51 mouse cellular contexts compared by ENCODE assay signal in genomic region chr2:144069663-144070062, GRCm38 (mm10). TPM values are rescaled to one million over a fixed set of nuclear protein-coding genes. Genes with fewer than 3 reads are reported as not detected.
"Had no signal": no experiment of that assay in that cellular context is flagged by ENCODE, and none has a peak within 500 bp of the region (broad histone marks: within the 10 kb centered on the region; RNA-seq: fewer than 3 reads in every experiment).

No protein-coding gene starts in this region.

- H3K4me3 ChIP-seq: heart, embryonic 10.5 days; heart, embryonic 12.5 days; heart, embryonic 13.5 days; heart, embryonic 15.5 days; hindbrain, embryonic 10.5 days; hindbrain, embryonic 13.5 days; hindbrain, embryonic 15.5 days; intestine, embryonic 15.5 days; kidney, embryonic 15.5 days; layer of hippocampus, adult 2 months; left cerebral cortex, adult 2 months had no signal

- H3K9ac ChIP-seq: heart, embryonic 12.5 days; heart, embryonic 13.5 days; heart, embryonic 15.5 days; hindbrain, embryonic 13.5 days; hindbrain, embryonic 14.5 days; hindbrain, embryonic 15.5 days; intestine, embryonic 15.5 days; kidney, embryonic 15.5 days had no signal

- DNase-seq: heart, postnatal 10 days; heart, postnatal 14 days; heart, postnatal 36 days; heart, postnatal 4 days; kidney, adult 11 months; kidney, adult 18-20 months; kidney, adult 2 months; kidney, adult 8-10 months; kidney, adult 9 months; kidney, postnatal 10 days; kidney, postnatal 14 days; kidney, postnatal 25 days; kidney, postnatal 36 days; kidney, postnatal 4 days; layer of hippocampus, adult 9-11 months; layer of hippocampus, postnatal 36 days had no signal

- H3K9me3 ChIP-seq: heart, embryonic 10.5 days; heart, embryonic 13.5 days; hindbrain, embryonic 13.5 days; hindbrain, embryonic 15.5 days; intestine, embryonic 15.5 days; kidney, embryonic 15.5 days had no signal

- ATAC-seq: hindbrain, embryonic 16.5 days; hindbrain, postnatal 0 days; inflammation-experienced regulatory T-cells, adult 6 months; intestine, embryonic 15.5 days; intestine, embryonic 16.5 days; intestine, postnatal 0 days had no signal

- H3K27ac ChIP-seq: heart, embryonic 10.5 days; heart, embryonic 13.5 days; heart, embryonic 15.5 days; hindbrain, embryonic 10.5 days; hindbrain, embryonic 13.5 days; hindbrain, embryonic 14.5 days; hindbrain, embryonic 15.5 days; hindbrain, postnatal 0 days; intestine, embryonic 15.5 days; kidney, embryonic 15.5 days; kidney, postnatal 0 days; layer of hippocampus, adult 2 months; left cerebral cortex, adult 2 months had no signal

- H3K27me3 ChIP-seq: heart, embryonic 13.5 days; heart, embryonic 15.5 days; hindbrain, embryonic 13.5 days; hindbrain, embryonic 15.5 days; intestine, embryonic 15.5 days; kidney, embryonic 15.5 days had no signal

- H3K4me2 ChIP-seq: heart, embryonic 11.5 days; heart, embryonic 12.5 days; heart, embryonic 13.5 days; heart, embryonic 15.5 days; hindbrain, embryonic 13.5 days; hindbrain, embryonic 14.5 days; hindbrain, embryonic 15.5 days; intestine, embryonic 15.5 days; kidney, embryonic 15.5 days had no signal

- H3K36me3 ChIP-seq: heart, embryonic 10.5 days; heart, embryonic 12.5 days; heart, embryonic 13.5 days; heart, embryonic 15.5 days; hindbrain, embryonic 10.5 days; hindbrain, embryonic 13.5 days; hindbrain, embryonic 15.5 days; intestine, embryonic 15.5 days; kidney, embryonic 15.5 days had no signal

- H3K4me1 ChIP-seq: heart, embryonic 12.5 days; heart, embryonic 13.5 days; hindbrain, embryonic 15.5 days; intestine, embryonic 15.5 days; kidney, embryonic 15.5 days had no signal

RNA-seq across cellular contexts. Expression of gene Banf2, which starts 36.8 kb away (rescaled TPM):
- total RNA-seq: heart, postnatal 10 days; heart, postnatal 14 days; heart, postnatal 25 days; heart, postnatal 36 days; heart, postnatal 4 days; hematopoietic stem cell, adult 5-6 weeks; hindbrain, postnatal 0 days; layer of hippocampus, adult 18-20 months; layer of hippocampus, adult 2 months; layer of hippocampus, adult 8-10 months; layer of hippocampus, postnatal 10 days; layer of hippocampus, postnatal 14 days; layer of hippocampus, postnatal 25 days; layer of hippocampus, postnatal 36 days; left cerebral cortex, adult 18-20 months; left cerebral cortex, adult 2 months had no signal
- polyA plus RNA-seq: heart, embryonic 10.5 days; heart, embryonic 11.5 days; heart, embryonic 12.5 days; heart, embryonic 13.5 days; heart, embryonic 14.5 days; heart, embryonic 15.5 days; heart, embryonic 16.5 days; heart, postnatal 0 days; hindbrain, embryonic 10.5 days; hindbrain, embryonic 11.5 days; hindbrain, embryonic 13.5 days; hindbrain, embryonic 14.5 days; hindbrain, embryonic 15.5 days; hindbrain, embryonic 16.5 days; hindbrain, postnatal 0 days; inflammation-experienced regulatory T-cells, adult 6 months; intestine, embryonic 14.5 days; intestine, embryonic 16.5 days; intestine, postnatal 0 days; kidney, adult 2 months; kidney, embryonic 14.5 days; kidney, embryonic 15.5 days; kidney, embryonic 16.5 days; kidney, postnatal 0 days; large intestine, adult 2 months had no signal
